Mouse (Mus musculus) granulocyte monocyte progenitor cell, adult 5-6 weeks (primary cell): ENCODE measurements around the gene Gng7. TPM values are rescaled to one million over a fixed set of nuclear protein-coding genes. Genes with fewer than 3 reads are reported as not detected.
"Not testable (repeated sequence)": the region's sequence is repeated elsewhere in the genome, so short reads cannot be mapped to it uniquely, and the experiment has no call there.

Experiments used
- ATAC-seq: replicated peaks from 2 replicates; pipeline ENCODE4 v1.8.0; 2016; ENCODE audit warnings: mild to moderate bottlenecking, moderate TSS enrichment, inconsistent platforms; ENCODE audit not compliant: poor library complexity, severe bottlenecking
- total RNA-seq, 2 experiments: library from RNA; stranded (forward) in 1 of 2; stranded (reverse) in 1 of 2; fragments of 200-712, 200-1000 nt in 1 of 2; fragments of >200 nt in 1 of 2; fragmentation: Nextera tagmentation in 1 of 2; gene quantifications; 2 replicates each; pipeline ENCODE4 v1.2.3; 2014 to 2017

The Gng7 gene
- total RNA-seq (2014; fragmentation: Nextera tagmentation) (0.30 and 1.5 TPM in 2 replicates), total RNA-seq (2017) (0.09 and 0.46 TPM in 2 replicates)

DNA sequence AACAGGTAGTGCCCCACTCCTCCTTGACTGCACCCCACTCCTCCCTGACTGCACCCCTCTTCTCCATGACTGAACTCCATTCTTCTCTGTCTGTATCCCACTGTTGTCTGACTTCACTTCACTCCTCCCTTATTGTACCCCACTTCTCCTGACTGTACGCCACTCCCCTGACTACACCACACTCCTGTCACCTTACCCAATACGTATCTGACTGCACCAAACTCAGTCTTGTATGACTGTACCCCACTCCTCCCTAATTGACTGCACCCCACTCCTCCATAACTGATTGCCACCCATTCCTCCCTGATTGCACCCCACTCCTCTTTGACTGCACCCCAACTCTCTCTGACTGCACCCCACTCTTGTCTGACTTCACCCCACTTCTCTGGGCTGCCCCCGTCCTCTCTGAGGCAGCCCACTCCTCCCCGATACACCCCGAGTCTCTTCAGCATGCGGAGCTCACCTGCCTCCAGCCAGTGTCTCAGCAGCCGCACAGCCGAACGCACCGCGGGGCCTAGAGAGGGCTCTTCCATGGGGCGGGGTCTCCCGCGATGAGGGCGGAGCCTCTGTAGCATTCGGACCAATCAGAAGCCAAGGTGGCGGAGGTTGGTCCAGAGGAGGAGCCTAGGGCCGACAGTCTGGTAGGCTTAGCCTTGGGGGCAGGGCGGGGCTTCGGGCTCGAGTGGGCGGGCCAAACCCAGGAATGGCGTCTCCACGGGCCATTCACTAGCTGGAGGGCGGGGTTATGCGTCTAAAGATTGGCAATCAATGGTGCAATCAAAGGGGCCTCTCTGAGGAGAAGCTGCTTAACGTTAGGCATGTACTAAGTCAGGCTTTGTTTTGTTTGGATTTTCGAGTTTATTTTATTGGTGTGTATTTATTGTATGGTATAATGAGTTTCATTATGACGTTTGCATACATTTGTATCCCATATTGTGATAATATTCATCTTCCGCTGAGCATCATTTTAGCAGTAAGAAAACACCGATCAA is at the start of gene Gng7:
Gng7 (minus strand) TSS at position 553 of the 992 bp plus-strand sequence.
- peak; percentile 96 for ATAC-seq

GRCm38 (mm10) chr10:81064519-81064918 is 49.8 kb upstream of the Gng7 start:
- not testable (repeated sequence) for ATAC-seq

- ATAC-seq: no peak
Measured at GRCm38 (mm10) chr10:81062710-81063109, 48.0 kb upstream of the Gng7 start.

DNA sequence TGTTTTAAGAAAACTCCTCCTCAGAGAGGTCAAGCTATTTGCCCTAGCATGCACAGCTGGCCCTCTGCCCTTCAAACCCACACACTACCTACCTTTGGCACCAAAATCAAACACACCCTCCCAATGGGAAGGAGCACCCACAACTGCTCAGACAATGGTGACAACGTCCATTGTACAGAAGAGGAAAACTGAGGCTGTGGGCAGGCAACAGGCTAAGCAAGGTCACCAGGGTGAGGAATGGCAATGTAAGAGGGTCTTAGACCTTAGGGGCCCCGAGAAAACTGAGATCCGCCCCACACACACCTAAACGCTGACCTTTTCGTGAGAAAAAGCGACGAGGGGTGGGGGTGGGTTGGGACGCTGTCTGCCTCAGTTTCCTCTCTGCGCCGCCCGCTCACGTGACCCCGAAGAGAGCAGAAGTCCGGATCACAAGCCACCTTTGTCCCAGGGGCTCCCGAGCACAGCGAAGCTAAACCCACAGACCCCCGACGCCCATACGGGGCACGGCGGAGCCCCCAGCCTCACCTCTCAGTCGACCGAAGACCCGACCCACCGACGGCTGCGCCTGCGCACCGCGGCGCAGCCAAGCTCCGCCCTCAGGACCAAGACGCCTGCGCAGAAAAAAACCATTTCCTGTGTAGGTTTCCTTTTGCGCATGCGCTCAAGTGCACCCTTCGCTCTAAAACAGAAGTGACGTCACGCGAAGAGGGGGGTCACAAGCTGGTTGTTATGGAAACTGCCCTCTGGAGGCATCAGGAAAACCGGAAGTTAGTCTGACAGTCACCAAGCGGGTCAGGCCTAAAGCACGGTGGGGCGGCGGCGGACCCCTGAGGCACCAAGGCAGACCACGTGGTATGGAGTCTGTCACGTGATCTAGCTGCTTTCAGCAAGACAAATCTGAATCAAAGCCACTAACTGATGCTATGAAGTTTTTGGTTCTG is 45.1 kb upstream of the Gng7 start, which contains the start of gene Sgta:
Sgta (minus strand) TSS at position 579 of the 941 bp plus-strand sequence.
- ATAC-seq: peak; percentile 98

- no peak for ATAC-seq
Measured at GRCm38 (mm10) chr10:81058896-81059295, 44.2 kb upstream of the Gng7 start.

DNA sequence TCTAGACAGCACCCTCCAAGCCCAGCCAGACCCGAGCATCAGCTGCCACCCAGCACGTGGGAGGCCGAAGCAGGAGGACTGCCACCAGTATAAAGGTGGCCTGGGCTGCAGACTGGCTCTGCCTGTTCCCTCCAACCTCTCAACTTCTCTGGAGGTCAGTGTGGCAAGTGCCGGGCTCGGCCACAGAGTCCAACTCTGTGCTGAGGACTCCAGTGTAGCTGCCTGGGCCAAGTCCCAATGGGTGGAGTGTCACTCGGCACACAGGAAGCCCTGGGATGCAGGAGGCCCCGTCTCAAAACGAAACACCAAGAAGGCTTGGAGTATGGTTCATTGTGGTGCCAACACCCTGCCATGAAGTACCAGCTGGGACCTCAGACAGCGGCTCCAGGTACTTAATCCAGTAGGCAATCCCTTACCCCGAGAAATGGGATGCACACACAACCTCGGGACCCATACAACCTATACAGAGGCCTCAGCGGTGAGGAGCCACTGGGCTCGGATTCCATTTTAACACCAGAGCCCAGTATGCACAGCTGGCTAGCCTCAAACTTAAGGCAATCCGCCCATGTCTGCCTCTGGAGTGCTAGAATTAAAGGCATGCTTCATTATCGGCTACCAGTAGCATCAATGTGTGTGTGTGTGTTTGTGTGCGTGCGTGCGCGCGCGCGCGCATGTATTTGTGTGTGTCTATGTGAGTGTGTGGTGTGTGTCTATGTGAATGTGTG is 42.8 kb upstream of the Gng7 start:
- ATAC-seq: no peak

DNA sequence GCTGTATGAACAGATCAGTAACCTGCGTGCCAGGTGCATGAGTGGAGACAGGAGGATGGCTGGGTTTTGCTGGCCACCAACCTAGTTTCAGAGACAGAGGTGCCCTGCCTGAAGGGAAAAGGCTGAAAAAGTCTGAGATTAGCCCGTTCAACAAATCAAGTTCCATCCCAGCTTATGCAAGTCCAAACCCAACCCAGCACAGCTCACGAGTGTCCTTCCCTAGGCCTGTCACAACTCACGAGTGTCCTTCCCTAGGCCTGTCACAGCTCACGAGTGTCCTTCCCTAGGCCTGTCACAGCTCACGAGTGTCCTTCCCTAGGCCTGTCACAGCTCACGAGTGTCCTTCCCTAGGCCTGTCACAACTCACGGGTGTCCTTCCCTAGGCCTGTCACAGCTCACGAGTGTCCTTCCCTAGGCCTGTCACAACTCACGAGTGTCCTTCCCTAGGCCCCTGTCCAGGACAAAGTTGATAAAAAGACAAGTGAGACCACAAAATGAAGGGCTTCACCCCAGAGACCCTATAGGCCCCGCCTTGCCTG is 41.1 kb upstream of the Gng7 start:
- ATAC-seq: not testable (repeated sequence)

DNA sequence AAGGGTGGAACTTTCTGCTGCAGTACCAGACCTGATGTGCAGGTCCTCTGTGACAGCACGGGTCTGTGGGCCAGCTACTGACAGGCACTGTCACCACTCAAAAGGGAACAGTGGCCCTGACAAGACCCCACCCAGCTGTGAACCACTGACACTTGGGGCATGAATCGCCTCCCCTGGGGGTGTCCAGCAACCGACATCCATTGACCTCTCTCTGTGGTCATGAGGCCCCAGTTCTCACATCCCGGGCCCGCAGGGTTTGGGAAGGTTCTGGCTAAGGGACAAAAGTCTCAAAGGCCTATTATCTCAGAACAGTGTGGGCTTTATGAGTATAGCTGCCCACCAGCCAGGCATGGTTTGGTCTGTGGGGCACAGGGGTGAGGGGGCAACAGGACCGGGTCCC is 40.4 kb upstream of the Gng7 start:
- ATAC-seq: no peak

GRCm38 (mm10) chr10:81052577-81052976 is 37.8 kb upstream of the Gng7 start:
- ATAC-seq: no peak

DNA sequence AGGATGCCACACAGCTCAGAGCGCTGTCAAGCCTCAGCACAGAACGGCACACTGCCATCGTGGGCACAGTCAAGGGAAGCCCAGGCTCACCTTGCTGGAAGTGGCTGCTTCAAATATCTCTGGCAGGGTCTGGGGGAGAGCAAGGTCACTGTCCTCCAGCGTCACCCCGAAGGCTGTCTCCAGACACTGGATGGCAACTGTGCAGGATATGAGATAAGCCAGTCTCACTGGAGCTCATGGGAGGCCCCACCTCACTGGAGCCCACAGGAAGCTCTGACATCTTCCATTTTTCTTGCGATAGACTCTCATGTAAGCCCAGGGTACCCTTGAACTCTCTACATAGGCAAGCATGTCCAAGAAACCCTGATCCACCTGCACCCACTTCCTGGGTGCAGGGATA is 36.4 kb upstream of the Gng7 start:
- no peak for ATAC-seq

DNA sequence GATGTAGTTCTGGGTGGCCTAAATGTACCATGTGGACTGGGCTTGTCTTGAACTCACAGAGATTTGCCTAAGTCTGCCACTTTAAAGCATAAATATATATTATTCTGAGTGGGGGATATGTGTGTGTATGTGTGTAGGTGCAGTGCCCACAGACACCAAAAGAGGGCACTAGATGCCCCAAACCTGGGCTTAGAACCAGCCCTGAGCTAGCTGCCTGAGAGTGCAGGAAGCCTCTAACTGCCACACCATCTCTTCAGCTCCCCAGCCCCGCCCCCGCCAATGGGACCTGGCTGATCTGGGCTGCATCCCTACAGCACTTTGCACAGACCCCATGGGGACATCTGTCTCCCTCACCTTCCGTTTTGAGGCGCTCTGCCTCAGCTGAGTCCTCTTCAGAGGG is 35.9 kb upstream of the Gng7 start:
- peak; percentile 57; the same call in 1 of the 2 replicates for ATAC-seq

DNA sequence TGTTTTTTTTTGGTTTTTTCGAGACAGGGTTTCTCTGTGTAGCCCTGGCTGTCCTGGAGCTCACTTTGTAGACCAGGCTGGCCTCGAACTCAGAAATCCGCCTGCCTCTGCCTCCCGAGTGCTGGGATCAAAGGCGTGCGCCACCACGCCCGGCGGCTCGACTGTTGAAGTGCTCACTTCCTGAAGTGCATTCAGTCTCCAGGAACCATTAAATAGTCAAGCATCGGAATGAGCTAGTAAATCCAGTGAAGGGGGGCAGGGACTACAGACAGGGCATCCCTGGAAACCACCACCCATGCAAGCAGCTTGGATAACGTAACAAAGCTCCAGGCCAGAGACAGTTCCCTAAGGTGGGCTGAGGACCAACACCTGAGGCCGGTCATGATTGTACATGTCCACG is 30.5 kb upstream of the Gng7 start:
- not testable (repeated sequence) for ATAC-seq

- peak; percentile 56 for ATAC-seq
Measured at GRCm38 (mm10) chr10:81041458-81042175, 26.9 kb upstream of the Gng7 start.

DNA sequence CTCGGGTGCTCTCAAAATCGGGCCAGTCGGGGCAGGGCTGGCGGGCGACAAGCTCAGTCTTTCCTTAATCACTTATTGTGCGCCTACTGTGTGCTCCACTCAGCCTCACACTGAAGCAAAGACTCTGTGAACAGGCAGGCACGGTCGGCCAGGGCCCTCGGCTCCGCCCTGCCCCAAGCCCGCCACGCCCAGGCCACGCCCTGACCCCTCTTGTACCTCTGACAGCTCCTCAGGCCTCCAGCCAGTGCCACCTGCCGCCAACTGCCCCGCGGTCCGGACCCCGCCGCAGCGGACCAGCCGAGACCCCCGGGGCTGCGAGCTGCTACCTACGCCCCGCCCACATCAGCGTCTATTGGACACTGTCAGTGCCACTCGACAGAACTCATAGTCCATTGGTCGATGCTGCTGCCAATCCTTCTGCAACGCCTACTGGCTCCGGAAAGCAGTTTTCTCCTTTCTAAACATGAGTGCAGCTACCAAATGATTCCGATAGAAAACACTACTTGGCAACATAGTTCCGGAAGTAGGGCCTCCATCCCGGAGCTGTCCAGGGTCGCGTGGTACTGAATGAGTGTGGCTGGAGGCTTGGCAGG is 22.3 kb upstream of the Gng7 start, which contains the start of gene Slc39a3:
Slc39a3 (minus strand) TSS at position 439 of the 593 bp plus-strand sequence.
- peak; percentile 96 for ATAC-seq

DNA sequence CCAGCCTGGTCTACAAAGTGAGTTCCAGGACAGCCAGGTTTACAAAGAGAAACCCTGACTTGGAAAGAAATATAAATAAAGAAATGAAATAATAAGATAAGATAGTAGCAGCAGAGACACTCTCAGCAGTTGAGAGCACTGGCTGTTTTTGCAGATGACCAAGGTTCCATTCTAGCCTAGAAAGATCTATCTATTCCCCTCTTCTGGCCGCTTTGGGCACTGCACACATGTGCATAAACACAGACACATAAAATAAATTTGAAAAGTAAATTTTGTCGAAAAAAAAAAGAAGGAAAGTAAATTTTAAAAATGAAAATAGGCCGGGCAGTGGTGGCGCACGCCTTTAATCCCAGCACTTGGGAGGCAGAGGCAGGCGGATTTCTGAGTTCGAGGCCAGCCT is 21.5 kb upstream of the Gng7 start:
- ATAC-seq: no peak

- ATAC-seq: no peak
Measured at GRCm38 (mm10) chr10:81033586-81033985, 18.8 kb upstream of the Gng7 start.

DNA sequence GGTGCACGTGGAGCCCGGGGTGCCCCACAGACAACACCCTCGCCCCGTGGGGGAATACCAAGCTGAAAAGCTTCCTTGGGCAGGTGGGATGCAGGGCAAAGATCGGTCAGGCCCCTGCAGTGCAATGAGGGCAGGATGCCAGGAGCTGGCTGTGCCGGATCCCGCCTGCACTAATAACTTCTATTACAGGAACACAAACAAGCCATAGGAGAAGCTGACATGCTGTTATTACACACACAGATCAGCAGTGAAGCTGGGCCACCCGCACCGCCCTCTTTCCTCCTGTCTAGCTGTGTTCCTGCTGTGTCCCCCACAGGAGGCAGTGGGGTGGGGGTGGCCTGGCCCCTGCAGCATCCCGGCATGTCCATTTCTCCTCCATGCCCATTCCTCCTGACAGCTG is 14.3 kb upstream of the Gng7 start:
- no peak for ATAC-seq

DNA sequence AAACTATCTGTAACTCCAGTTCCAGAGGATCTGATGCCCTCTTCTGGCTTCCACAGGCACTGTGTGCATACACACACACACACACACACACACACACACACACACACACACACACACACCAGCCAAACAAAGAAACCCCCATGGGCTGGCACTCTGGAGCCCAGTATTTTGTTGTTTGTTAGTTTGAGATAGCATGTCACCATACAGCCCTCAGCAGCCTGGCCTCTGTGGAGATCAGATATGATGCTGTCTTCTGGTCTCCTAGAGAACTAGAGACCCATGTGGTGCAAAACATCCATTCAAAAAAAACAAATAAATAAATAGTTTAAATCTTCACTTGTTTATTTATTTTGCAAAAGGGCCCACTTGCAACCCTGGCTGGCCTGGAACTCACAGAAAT is 13.5 kb upstream of the Gng7 start:
- no peak for ATAC-seq

- ATAC-seq: no peak
Measured at GRCm38 (mm10) chr10:81027331-81027730, 12.6 kb upstream of the Gng7 start.
